Mouse (Mus musculus): ENCODE data around the gene Mob1b. TPM values are rescaled to one million over a fixed set of nuclear protein-coding genes. Genes with fewer than 3 reads are reported as not detected.
A peak's percentile ranks its signal among the peaks of the same experiment; 100 is the strongest.
"Not testable (repeated sequence)": the region's sequence is repeated elsewhere in the genome, so short reads cannot be mapped to it uniquely, and the experiment has no call there.

Mob1b gene
- polyA plus RNA-seq, 1 experiment: 20.3 TPM

GRCm38 (mm10) chr5:88699251-88699913 is 21.3 kb upstream of the Mob1b start:
- no peak for DNase-seq (ENCODE audit: low spot score)

- no peak for DNase-seq (ENCODE audit: low spot score)
These were observed 18.6 kb upstream of the Mob1b start for GRCm38 (mm10) chr5:88702041-88702440.

- DNase-seq (ENCODE audit: low spot score): no peak
These were observed 17.1 kb upstream of the Mob1b start for GRCm38 (mm10) chr5:88703551-88703950.

GRCm38 (mm10) chr5:88711128-88711527 is 9.5 kb upstream of the Mob1b start:
- DNase-seq (ENCODE audit: low spot score): no peak

GRCm38 (mm10) chr5:88711618-88712224 is 8.9 kb upstream of the Mob1b start:
- no peak for DNase-seq (ENCODE audit: low spot score)

- no peak for DNase-seq (ENCODE audit: low spot score)
These were observed 8.3 kb upstream of the Mob1b start for GRCm38 (mm10) chr5:88712328-88712727.

GRCm38 (mm10) chr5:88716983-88717382 is 3.7 kb upstream of the Mob1b start:
- no peak for DNase-seq (ENCODE audit: low spot score)

GRCm38 (mm10) chr5:88721003-88721475 is 384 bp downstream of the Mob1b start:
- DNase-seq (ENCODE audit: low spot score): no peak

GRCm38 (mm10) chr5:88721565-88722212 is 1.0 kb downstream of the Mob1b start:
- DNase-seq (ENCODE audit: low spot score): peak; percentile 32

- no peak for DNase-seq (ENCODE audit: low spot score)
These were observed 1.6 kb downstream of the Mob1b start for GRCm38 (mm10) chr5:88722213-88722600.

GRCm38 (mm10) chr5:88724030-88724429 is 3.4 kb downstream of the Mob1b start:
- no peak for DNase-seq (ENCODE audit: low spot score)

- no peak for DNase-seq (ENCODE audit: low spot score)
These were observed 7.0 kb downstream of the Mob1b start for GRCm38 (mm10) chr5:88727593-88728144.

GRCm38 (mm10) chr5:88734786-88735185 is 14.1 kb downstream of the Mob1b start:
- no peak for DNase-seq (ENCODE audit: low spot score)

- DNase-seq (ENCODE audit: low spot score): not testable (repeated sequence)
These were observed 20.4 kb downstream of the Mob1b start for GRCm38 (mm10) chr5:88741065-88741464.

- no peak for DNase-seq (ENCODE audit: low spot score)
These were observed 27.1 kb downstream of the Mob1b start for GRCm38 (mm10) chr5:88747774-88748173.

- DNase-seq (ENCODE audit: low spot score): no peak
These were observed 32.5 kb downstream of the Mob1b start for GRCm38 (mm10) chr5:88753199-88753598.

- no peak for DNase-seq (ENCODE audit: low spot score)
These were observed 42.0 kb downstream of the Mob1b start for GRCm38 (mm10) chr5:88762611-88763010.

- no peak for DNase-seq (ENCODE audit: low spot score)
These were observed 43.9 kb downstream of the Mob1b start for GRCm38 (mm10) chr5:88764430-88764986.

GRCm38 (mm10) chr5:88764987-88765481 is 44.4 kb downstream of the Mob1b start, which contains the start of gene Dck:
TSS of gene Dck (plus strand) at chr5:88764996.
- peak; percentile 96 for DNase-seq (ENCODE audit: low spot score)

- DNase-seq (ENCODE audit: low spot score): no peak
These were observed 44.9 kb downstream of the Mob1b start for GRCm38 (mm10) chr5:88765587-88765986.

- no peak for DNase-seq (ENCODE audit: low spot score)
These were observed 45.5 kb downstream of the Mob1b start for GRCm38 (mm10) chr5:88766121-88766520.

- no peak for DNase-seq (ENCODE audit: low spot score)
These were observed 46.2 kb downstream of the Mob1b start for GRCm38 (mm10) chr5:88766863-88767262.
